Mouse (Mus musculus) bone marrow, adult 2 months (tissue): ENCODE results near the gene Steap3.

Experiments
- CTCF ChIP-seq: fragments of 200-500 bp; IDR thresholded peaks from 2 replicates; pipeline ENCODE4 v1.5.1; 2011; ENCODE audit warnings: low read length, control low read depth; ENCODE audit not compliant: control insufficient read depth, insufficient read depth
- POLR2A ChIP-seq: fragments of 200-500 bp; IDR thresholded peaks from 2 replicates; pipeline ENCODE4 v1.6.1; 2011; ENCODE audit warnings: low read depth, mild to moderate bottlenecking, control low read depth, low read length, borderline replicate concordance; ENCODE audit not compliant: control insufficient read depth

GRCm38 (mm10) chr1:120246946-120247345 lies 25.6 kb downstream of the Steap3 start:
- TF ChIP-seq CTCF (no peak), POLR2A (no peak)
